Mouse (Mus musculus) kidney, adult 2 months (tissue): Measurements from ENCODE around the gene Dbp. TPM values are rescaled to one million over a fixed set of nuclear protein-coding genes. Genes with fewer than 3 reads are reported as not detected.
A peak's percentile ranks its signal among the peaks of the same experiment; 100 is the strongest.

Source experiments
- DNase-seq: peaks from one replicate; pipeline ENCODE4 v3.0.0; 2021
- H3K27ac ChIP-seq: fragments of 200-500 bp; 2 replicates; pipeline ENCODE4 v1.5.1; 2012; ENCODE audit warnings: low read depth, low read length, control low read depth, inconsistent platforms; ENCODE audit not compliant: insufficient read depth
- H3K27me3 ChIP-seq: fragments of 200-500 bp; replicated peaks from 2 replicates; pipeline ENCODE4 v1.6.1; 2012; ENCODE audit warnings: mild to moderate bottlenecking, moderate library complexity, low read length, inconsistent platforms; ENCODE audit not compliant: control insufficient read depth, insufficient read depth
- H3K36me3 ChIP-seq: fragments of 200-500 bp; 2 replicates; pipeline ENCODE4 v1.6.1; 2012; ENCODE audit warnings: mild to moderate bottlenecking, moderate library complexity, low read length, inconsistent platforms; ENCODE audit not compliant: control insufficient read depth, insufficient read depth
- H3K4me1 ChIP-seq: fragments of 200-500 bp; 2 replicates; pipeline ENCODE4 v1.6.1; 2011; ENCODE audit warnings: low read length; ENCODE audit not compliant: control insufficient read depth, insufficient read depth
- H3K4me3 ChIP-seq: fragments of 200-500 bp; 2 replicates; pipeline ENCODE4 v1.5.1; 2011; ENCODE audit warnings: mild to moderate bottlenecking, low read depth, low read length, control low read depth; ENCODE audit not compliant: insufficient read depth
- CTCF ChIP-seq: fragments of 200-500 bp; conservative IDR thresholded peaks from 2 replicates; pipeline ENCODE4 v1.5.1; 2011; ENCODE audit warnings: low read depth, mild to moderate bottlenecking, control low read depth, low read length, moderate library complexity, mixed read lengths; ENCODE audit not compliant: insufficient read depth, insufficient read length
- POLR2A ChIP-seq: fragments of 200-500 bp; IDR thresholded peaks from one replicate; pipeline ENCODE4 v1.6.1; 2011; ENCODE audit warnings: low read depth, low read length, control low read depth
- WGBS: fragments of 180-500 bp; shearing (Covaris S2); methylation state at CpG from one replicate; pipeline ENCODE4 v1.1.7; 2018; 5-methylcytosine and 5-hydroxymethylcytosine counted together
- polyA plus RNA-seq: library from polyadenylated mRNA; depleted of rRNA; stranded (reverse); fragments of >200 nt; gene quantifications from 2 replicates; pipeline ENCODE4 v1.2.3, GENCODE M21; 2012

The Dbp gene
- polyA plus RNA-seq, 1 experiment = 106 TPM

- TF ChIP-seq CTCF = no peak
- no peak for TF ChIP-seq POLR2A
- H3K4me1 ChIP-seq = peaks cover 7% of the 10 kb centered on the region; the same call in 1 of the 2 replicates
- 10% methylated on average over 36 of the region's 36 CpGs for WGBS
- H3K36me3 ChIP-seq = no peaks in the 10 kb centered on the region
- peaks cover 3% of the 10 kb centered on the region; the same call in 1 of the 2 replicates for H3K27me3 ChIP-seq
- peak within 1 kb of the TSS; percentile 44 for H3K4me3 ChIP-seq
- DNase-seq = no peak
- no peak within 1 kb of the TSS for H3K27ac ChIP-seq
These were observed 5.3 kb upstream of the Dbp start, which contains the start of gene Car11 for GRCm38 (mm10) chr7:45699523-45700141. Gene Car11, plus strand, starts transcription at chr7:45699843.

DNA sequence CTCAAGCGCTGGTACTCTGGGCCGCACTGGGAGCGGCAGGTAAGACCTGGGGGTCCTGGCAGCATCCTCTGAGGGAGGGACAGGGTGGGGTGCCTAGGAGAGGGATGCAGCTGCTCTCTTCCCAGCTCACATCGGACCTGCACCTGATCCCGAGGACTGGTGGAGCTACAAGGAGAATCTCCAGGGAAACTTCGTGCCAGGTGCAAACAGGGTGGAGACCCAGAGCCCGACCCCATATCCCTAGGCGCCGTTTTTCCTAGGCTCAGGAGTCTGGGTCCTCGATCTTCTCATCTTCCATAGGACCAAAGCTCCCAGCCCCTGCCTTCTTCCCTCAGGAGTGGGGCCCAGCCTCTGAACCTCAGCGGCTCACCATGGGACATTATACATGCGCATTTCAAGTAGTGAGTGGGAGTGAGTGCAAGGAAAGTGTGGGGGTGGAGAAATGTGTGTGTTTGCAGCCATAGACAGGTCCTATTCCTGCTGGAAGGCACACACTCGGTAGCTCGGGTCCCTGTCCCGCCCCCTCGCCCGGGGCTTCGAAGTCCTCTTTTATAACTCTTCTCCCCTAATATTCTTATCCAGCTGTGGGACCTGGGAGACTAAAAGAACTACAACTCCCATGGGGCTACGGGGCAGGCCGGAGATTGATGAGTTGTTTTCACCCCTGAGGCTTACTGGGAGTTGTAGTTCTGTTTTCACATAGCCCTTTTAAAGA is 4.4 kb upstream of the Dbp start:
- WGBS = 1% methylated on average over 20 of the region's 20 CpGs
- peaks cover 3% of the 10 kb centered on the region; the same call in 1 of the 2 replicates for H3K27me3 ChIP-seq
- peak overlapping the region; percentile 9; the same call in 1 of the 2 replicates for H3K27ac ChIP-seq
- peak overlapping the region; percentile 44 for H3K4me3 ChIP-seq
- TF ChIP-seq POLR2A = no peak
- TF ChIP-seq CTCF = no peak
- peak; percentile 90 for DNase-seq
- H3K36me3 ChIP-seq = no peaks in the 10 kb centered on the region
- peaks cover 7% of the 10 kb centered on the region; the same call in 1 of the 2 replicates for H3K4me1 ChIP-seq

- Histone ChIP-seq H3K36me3 (no peaks in the 10 kb centered on the region), H3K4me1 (peaks cover 7% of the 10 kb centered on the region; the same call in 1 of the 2 replicates), H3K27me3 (peaks cover 3% of the 10 kb centered on the region; the same call in 1 of the 2 replicates), H3K4me3 (0 out of 2 replicates have a peak overlapping the region, but pooled peaks have one; percentile 5), H3K27ac (peak overlapping the region; percentile 9; the same call in 1 of the 2 replicates)
- no peak for DNase-seq
- WGBS = 31% methylated on average over 11 of the region's 11 CpGs
- TF ChIP-seq POLR2A (no peak), CTCF (no peak)
These were observed 3.8 kb upstream of the Dbp start for GRCm38 (mm10) chr7:45701072-45701471.

DNA sequence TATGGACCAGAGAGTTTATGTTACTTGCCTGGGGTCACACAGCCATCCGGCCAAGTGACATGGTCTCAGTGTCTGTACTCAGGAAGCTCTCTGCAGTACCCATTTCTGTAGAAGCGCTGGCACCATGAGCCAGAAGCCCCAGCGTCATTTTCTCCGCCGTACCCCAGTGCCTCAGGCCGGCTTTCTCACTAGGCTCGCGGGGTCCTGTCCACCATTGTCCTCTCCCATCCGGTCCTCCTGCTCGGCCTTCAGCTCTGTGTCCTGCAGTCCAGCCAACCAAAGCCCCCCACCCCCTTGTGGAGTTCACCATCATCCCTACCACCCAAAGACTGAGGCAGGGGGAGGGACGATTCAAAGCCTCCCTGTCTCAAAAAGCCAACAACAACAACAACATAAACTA is 3.3 kb upstream of the Dbp start:
- TF ChIP-seq CTCF = no peak
- TF ChIP-seq POLR2A = no peak
- H3K27me3 ChIP-seq = peaks cover 3% of the 10 kb centered on the region; the same call in 1 of the 2 replicates
- peaks cover 7% of the 10 kb centered on the region; the same call in 1 of the 2 replicates for H3K4me1 ChIP-seq
- no peak overlapping the region for H3K4me3 ChIP-seq
- WGBS = 88% methylated on average over 11 of the region's 11 CpGs
- H3K27ac ChIP-seq = no peak overlapping the region
- DNase-seq = no peak
- no peaks in the 10 kb centered on the region for H3K36me3 ChIP-seq

DNA sequence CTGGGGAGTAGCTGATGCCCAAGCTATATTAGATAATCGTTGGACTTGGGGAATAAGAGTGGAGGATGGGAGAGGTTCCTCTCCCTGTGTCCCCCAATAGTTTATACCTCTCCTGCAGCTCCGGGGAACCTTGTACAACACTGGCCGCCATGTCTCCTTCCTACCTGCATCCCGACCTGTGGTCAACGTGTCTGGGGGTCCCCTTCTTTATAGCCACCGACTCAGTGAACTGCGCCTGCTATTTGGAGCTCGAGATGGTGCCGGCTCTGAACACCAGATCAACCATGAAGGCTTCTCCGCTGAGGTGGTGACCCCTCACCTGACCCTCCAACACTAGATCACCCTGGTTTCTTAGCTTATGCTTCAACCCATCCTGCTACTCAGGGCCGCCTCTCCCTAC is 2.6 kb upstream of the Dbp start:
- Histone ChIP-seq H3K27ac (no peak overlapping the region), H3K36me3 (no peaks in the 10 kb centered on the region), H3K4me1 (peaks cover 8% of the 10 kb centered on the region; the same call in 1 of the 2 replicates), H3K27me3 (peaks cover 3% of the 10 kb centered on the region; the same call in 1 of the 2 replicates), H3K4me3 (no peak overlapping the region)
- no peak for DNase-seq
- no peak for TF ChIP-seq POLR2A
- TF ChIP-seq CTCF = no peak
- WGBS = 88% methylated on average over 11 of the region's 11 CpGs

- Histone ChIP-seq H3K4me1 (peaks cover 11% of the 10 kb centered on the region), H3K36me3 (no peaks in the 10 kb centered on the region), H3K27ac (no peak overlapping the region), H3K4me3 (no peak overlapping the region), H3K27me3 (peaks cover 3% of the 10 kb centered on the region; the same call in 1 of the 2 replicates)
- TF ChIP-seq POLR2A (no peak), CTCF (no peak)
- WGBS = 91% methylated on average over 17 of the region's 17 CpGs
- no peak for DNase-seq
These were observed 1.9 kb upstream of the Dbp start for GRCm38 (mm10) chr7:45702809-45703520.

DNA sequence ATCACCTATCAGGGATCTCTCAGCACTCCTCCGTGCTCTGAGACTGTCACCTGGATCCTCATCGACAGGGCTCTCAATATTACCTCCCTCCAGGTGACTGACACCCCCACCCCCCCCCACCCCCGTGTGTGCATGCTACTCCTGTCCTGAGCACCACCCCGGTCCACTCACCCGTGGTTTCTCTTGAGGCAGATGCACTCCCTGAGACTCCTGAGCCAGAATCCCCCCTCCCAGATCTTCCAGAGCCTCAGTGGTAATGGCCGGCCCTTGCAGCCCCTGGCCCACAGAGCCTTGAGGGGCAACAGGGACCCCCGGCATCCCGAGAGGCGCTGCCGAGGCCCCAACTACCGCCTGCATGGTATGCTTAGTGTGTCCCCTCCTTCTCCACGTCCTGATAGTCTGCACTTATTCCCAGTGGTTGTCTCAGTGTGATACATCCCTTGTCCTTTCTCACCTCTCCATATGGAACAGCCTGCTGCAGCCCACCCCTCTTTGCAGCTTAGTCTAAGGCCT is 1.3 kb upstream of the Dbp start:
- peak overlapping the region; percentile 98 for H3K27ac ChIP-seq
- H3K27me3 ChIP-seq = peaks cover 3% of the 10 kb centered on the region; the same call in 1 of the 2 replicates
- DNase-seq = no peak
- H3K36me3 ChIP-seq = peaks cover 2% of the 10 kb centered on the region; the same call in 1 of the 2 replicates
- H3K4me1 ChIP-seq = peaks cover 18% of the 10 kb centered on the region
- TF ChIP-seq CTCF (no peak), POLR2A (no peak)
- WGBS = 37% methylated on average over 12 of the region's 12 CpGs
- peak overlapping the region; percentile 63 for H3K4me3 ChIP-seq
